Mouse (Mus musculus) frontal cortex, postnatal 10 days (tissue): ENCODE data around the gene Plekhj1.

Experiments used
- DNase-seq, 2 experiments: peaks; one replicate each; pipeline ENCODE4 v3.0.0; 2022; ENCODE audit warnings: low spot score in 2 of 2, mixed read lengths in 1 of 2

The Plekhj1 gene

DNA sequence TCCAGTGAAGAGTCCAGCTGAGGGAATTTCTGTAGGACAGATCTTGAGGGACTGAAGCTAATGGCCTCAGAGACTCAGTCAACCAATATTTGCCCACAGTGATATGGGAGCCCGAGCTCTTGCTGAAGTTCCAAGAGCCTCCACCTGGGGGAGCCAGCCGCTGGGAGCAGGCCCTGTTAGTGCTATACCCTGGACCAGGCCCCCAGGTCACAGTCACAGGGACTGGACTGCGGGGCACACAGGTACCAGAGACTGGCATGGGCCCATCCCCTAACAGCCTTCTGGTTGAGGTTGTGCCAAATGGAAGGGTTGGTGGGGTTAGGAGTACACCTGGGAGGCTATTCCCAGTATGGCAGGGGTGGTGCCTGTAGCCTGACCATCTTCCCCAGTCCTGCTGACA, 7.5 kb upstream of the Plekhj1 start:
- peak; percentile 67 to 68 for DNase-seq

DNA sequence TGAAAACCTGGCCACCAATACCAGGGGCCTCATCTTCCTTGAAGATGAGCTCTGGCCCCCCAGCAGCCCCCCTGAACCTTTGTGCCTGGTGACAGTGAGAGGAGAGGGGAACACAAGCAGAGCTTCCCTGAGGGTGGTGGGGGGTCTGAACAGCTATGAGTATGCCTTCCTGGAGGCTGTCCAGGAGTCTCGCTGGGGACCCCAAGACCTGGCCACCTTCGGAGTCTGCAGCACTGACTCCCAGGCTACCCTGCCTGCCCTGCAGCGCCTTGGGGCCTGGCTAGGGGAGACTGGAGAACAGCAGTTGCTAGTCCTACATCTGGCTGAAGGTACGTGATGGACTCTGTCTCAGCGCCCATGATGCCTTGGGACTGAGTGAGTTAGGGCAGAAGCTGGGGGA, 6.9 kb upstream of the Plekhj1 start:
- DNase-seq = peak in 1 of 2 experiments; percentile 29

DNA sequence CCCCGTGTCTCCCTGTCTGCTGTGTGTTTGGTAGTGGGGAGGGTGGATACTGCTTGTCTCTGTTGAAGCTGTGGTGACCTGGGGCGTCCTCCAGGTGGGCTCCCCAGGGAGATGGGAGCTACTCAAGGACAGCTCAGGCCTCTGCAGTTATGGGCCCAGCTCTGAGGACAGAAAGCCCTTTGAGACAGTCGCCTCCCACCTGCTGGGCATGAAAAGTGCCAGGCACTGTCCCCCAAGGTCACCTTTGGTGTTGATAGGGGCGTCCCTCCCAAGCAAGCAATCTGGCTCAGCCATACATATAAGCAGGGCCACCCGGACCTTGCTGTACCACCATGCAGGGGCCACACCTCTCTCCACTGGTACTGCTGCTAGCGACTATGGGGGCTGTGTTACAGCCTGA, 6.5 kb upstream of the Plekhj1 start, which contains the start of gene Amh:
TSS of gene Amh (plus strand) at position 328 of the 400 bp plus-strand sequence.
- peak in 1 of 2 experiments; percentile 13 for DNase-seq

DNA sequence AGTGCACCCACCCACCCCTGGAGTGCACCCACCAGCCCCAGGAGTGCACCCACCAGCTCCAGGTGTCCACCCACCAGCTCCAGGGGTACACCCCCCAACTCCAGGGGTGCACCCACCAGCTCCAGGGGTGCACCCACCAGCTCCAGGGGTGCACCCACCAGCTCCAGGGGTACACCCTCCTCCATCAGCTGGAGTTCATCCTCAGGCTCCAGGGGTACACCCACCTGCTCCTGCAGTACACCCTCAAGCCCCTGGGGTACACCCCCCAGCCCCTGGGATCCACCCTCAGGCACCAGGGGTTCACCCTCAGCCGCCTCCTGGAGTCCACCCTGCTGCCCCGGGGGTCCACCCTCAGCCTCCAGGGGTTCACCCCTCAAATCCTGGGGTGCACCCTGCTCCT, 5.9 kb upstream of the Plekhj1 start:
- peak in 1 of 2 experiments; percentile 18 for DNase-seq

DNA sequence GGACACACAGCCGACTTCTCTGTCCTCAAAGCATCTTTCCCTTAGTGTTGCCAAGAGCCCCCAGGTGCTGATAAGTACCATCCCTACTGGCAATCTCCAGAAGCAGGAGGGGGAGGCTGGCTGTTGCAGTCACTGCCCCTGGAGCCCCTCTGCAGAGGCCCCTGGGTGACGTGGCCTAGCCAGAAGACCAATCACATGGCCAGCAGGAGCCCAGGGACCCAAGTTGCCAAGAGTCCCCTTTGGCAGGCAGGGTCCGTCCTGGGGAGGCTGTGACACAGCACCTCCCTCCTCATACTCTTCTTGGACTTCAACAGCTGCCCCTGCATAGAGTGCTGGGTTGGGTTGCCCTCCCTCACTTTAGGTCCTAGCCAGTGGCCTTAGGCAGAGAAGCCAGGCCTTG, 4.6 kb upstream of the Plekhj1 start:
- DNase-seq = no peak

DNA sequence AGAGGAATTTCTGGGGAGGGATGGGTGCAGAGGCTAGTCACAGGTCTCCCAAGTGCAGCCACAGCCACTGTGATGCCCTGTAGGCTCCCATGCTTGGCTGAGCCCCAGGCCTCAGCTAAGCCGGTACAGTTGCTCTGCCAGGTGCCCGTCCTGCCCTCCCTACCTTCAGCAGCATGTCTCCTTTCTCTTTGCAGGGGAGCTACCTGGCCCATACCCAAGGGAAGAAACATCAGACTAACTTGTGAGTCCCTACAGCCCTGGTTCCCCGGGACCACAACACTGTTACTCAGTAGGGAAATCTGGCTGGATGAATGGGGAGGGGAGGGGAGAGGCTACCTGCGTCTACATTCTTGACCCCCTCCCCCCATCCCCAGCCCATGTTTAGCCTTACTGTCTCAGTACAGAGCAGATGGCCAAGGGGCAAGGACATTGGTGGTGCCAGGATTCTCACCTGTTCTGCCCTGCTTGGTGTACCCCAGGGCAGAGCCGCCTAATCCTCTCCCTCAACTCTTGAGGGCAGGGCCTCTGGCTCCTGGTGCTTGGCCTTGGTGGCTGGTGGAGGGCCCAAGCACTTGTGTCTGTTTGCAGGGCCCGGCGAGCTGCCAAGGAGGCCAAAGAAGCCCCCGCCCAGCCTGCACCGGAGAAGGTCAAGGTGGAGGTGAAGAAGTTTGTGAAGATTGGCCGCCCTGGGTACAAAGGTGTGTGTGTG, 3.9 kb upstream of the Plekhj1 start:
- no peak for DNase-seq

DNA sequence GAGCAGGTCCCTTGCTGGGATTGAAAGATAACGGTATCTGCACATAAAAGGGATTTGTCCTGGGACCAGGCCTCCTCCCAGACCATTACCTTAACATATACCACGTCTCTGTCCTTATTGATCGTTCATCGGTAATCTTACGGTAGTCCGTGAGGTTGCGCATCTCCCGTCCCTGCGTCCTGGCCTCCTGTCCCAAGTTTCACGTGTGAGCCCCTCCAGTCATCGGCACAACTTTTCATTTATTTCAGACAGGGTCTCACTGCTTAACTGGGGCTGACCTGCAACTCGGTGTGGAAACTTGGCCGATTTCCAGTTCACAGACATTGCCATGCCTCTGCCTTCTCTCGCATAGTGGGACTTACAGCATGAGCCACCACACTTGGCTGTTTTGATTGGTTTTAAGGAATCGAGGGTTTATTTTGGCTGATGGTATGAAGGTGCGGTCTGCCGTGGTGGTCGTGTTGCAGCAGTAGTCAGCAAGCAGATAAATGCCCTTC, 692 bp upstream of the Plekhj1 start:
- peak in 1 of 2 experiments; percentile 6 for DNase-seq

DNA sequence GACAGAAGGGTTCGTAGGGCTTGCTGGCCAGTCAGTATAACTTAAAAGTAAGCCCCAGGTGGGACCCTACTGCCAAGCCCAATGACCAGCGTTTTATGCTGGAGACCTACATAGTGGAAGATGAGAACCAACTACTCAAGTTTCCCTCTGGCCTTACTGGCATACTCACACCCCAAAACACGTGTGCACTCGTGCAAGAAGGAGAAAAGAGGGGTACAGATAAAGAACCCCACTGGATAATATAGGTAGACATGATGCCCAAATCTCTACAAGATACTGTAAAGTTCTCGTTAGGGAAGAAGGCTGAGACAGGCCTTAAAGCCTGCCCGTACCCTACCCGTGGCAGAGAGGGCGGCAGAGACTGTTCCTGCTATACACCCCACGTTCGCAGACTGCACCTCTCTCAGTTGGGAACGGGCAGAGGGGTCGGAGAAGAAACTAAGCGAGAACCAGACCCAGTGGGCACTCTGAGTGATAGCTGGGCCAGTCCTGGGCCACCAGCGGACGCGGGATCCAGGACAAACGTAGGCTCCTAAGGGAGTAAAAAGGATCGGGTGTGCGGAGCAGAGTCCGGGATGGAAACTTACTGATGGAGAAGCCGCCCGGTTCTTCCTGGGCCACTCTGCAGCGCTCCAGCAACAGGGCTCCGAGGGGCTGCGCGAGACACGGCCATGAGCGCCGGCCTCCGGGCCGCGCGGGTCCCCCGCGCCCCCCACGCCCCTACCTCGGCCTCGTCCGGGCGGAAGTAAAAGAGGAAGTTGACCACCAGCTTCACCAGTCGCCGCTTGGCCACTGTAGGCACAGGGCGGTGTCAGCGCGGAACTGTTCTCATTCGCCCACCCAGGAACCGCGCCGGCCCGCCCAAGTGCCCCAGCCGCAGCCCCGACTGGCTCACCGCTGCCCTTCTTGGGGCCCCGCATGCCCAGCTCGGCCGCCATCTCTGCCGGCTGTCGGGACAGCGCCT, 958 bp downstream of the Plekhj1 start:
- DNase-seq = peak in 1 of 2 experiments; percentile 13

DNA sequence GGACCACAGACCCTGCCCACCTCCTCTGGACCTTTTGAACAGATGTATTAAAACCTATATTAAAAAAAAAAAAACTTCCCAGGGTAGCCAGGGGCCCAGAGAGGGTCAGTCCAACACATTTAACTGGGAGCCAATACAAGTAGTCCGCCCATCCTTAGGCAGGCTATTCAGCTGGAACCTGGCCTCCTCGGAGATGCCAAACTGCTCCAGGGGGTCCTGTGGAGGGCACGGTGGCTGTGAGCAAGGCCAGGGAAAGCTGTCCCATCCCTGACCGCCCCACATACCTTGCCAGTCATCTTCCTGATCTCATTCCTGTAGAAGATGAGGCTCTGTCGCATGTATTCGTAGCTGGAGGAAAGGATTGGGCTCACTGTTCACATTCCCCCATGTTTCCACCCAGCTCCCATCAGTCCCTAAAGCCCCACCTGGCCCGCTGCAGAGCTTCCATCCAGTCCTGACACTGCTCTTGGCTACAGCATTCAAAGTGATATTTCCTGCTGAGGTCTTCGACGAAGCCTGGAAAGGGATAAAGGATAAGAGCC, 2.0 kb downstream of the Plekhj1 start:
- no peak for DNase-seq

DNA sequence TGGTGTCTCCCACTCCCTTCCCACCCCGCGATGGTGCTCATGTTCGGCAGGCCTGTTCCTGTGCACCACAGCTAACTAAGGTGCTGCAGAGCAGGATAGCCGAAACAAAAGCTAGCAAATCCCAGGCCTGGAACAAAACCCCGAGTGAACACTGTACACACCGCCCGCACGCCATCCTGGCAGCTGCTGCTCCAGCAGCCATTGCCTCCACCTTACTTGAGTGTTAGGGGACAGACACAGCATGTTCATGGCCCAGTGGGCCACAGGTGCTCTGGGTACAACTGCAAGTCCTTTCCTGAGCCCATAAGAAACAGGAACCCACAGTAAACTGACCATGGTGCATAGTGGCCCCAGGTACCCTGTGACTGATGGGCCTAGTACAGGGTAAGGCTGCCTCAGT, 3.7 kb downstream of the Plekhj1 start:
- no peak for DNase-seq

DNA sequence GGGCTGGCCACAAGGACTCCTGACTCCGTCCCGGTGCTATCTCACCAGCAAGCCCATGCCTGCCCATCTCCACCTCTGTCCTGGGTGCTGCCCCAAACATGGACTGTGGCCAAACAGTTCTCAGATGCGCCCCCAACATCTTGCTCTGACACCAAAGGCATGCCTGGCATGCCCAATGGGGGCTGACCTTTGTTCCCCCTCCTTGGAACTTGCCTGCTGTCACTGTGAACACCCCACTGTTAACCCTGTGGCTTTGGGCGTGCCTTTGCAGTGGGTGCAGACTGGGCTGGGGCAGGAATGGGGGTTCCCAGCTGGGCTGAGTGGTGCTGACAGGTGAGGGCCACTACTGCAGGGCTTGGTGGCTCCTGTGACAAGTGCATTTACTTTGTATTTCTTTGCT, 4.6 kb downstream of the Plekhj1 start:
- no peak for DNase-seq

DNA sequence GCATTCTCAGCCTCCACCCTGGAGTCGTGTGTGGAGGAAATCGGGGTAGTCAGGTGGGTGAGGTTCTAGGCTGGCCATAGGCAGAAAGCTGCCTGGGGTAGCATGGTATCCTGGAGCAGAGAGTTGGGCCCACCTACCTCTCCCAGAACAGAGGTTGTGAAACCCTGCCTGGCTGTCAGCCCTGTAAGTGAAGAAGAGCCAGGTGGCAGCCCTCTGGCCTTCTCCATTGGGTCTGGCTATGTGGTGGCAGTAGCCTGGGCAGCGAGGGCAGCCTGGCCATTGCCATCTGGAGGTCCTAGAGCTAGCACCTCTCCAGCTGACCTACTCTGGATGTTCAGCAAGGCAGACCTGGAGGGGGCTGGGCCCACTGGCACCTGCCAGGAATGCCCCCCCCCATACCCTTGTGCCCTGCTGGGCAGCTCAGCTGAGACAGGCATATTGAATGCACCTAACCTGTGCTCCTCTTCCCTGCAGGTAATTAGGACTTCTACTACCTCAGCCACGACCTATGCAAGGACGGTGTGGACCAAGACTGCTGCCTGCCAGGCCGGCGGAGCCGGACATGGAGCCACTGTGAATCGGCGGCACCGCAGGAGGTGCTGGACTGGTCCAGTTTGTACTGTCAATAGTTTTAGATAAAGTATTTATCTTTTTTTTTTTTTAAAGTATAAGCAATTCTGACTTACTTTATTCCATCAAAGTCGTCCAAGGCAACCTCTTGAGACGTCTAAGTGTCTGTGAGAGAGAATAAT, 5.2 kb downstream of the Plekhj1 start:
- no peak for DNase-seq

DNA sequence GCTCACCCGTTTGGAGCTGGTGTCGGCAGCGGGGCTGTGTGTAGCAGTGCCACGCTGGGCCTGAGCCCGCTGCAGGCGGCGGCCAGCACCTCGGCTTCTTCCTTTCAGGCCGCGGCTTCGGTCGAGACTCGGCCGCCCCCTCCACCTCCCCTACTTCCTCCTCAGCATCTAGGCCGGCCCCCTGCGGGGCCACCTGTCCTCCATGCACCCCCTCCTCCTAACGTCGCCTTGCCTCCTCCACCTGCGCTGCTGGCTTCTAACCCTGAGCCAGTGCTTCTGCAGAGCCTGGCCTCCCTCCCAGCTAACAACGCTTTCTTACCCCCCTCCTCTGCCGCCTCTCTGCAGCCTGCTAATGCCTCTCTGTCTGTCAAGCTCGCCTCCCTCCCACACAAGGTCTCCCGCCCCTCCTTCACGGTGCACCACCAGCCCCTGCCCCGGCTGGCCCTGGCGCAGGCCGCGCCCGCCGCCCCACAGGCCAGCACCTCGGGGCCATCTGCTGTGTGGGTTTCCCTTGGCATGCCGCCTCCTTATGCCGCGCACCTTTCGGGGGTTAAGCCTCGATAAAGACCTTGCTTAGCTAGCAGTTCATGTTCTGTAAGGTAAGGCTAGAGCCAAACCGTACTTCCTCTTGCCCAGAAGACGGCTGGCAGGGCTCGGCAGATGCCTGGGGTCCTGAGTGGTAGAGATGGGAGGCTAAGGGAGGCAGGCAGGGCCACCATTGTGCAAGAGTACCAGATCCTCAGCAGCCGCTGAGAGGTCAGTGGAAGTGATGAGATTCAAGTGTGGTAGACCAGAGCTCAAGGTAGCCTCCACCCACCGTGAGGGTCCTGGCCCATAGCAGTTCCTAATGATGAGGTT, 6.0 kb downstream of the Plekhj1 start:
- peak in 1 of 2 experiments; percentile 10 for DNase-seq

DNA sequence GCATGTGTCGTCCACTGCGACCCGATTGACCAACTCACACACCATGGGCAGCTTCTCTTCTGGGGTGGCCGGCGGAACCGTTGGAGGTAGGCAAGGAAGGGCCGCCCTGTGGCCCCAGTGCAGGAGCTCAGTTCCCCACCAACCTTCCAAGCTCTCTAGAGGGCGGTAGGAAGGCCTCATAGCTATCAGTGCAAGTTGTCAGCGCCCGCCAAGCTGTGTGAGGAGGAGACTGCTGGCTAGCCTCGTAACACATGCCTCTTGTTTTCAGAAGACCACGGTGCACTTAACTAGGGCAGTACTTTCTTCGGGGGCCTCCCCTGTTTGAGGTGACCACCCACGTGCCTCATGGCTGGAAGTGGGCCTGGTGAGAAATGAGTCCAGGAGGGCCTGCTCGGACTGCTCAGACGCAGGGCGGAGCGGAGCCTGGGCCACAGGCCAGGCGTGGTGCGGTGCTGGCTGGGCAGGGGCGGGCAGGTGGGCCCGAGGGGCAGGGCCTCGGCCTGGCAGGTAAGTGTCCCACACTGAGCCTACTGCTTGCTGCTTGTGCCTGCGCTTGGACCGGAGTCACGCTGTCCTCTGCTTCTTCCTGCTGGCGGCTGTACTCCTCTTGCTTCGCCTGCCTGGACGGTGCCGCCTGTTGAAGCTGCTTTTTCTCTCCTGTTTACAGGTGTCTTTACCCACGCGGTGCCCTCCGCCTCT, 6.8 kb downstream of the Plekhj1 start:
- peak in 1 of 2 experiments; percentile 13 for DNase-seq

DNA sequence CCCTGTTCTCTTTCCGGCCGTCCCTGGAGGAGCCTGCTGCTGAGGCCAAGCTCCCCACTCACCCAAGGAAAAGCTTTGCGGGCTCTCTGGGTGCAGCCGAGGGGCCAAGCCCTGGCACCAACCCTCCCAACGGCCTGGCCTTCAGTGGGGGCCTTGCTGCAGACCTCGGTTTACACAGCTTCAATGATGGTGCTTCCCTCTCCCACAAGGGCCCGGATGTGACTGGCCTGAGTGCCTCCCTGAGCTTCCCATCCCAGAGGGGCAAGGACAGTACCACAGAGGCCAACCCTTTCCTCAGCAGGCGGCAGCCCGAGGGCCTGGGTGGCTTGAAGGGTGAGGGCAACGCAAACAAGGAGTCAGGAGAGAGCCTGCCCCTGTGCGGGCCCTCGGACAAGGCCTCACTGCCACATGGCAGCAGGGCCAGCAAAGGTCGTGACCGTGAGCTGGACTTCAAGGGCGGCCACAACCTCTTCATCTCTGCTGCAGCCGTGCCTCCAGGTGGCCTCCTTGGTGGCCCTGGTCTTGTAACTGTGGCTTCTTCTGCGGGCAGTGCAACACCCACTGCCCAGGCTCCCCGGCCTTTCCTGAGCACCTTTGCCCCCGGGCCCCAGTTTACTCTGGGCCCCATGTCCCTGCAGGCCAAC, 7.5 kb downstream of the Plekhj1 start:
- peak in 1 of 2 experiments; percentile 10 for DNase-seq

DNA sequence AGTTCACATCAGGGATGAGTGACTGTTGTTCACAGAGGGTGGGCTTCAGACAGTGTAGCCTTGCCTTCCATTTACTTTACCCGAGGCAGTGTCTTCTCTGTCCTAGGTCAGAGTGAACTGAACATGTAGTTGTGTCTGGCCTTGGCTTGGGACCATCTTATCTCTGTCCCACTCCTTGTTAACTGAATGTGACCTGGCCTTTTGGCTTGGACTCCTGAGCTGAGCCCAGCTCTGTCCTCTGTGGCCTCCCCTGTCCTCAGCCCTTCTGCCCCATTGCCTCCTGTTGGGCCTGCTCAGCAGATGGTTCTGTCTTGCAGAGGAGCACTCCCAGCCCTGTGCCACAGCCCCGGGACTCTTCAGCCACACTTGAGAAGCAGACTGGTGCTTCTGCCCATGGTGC, 10.9 kb downstream of the Plekhj1 start:
- no peak for DNase-seq

DNA sequence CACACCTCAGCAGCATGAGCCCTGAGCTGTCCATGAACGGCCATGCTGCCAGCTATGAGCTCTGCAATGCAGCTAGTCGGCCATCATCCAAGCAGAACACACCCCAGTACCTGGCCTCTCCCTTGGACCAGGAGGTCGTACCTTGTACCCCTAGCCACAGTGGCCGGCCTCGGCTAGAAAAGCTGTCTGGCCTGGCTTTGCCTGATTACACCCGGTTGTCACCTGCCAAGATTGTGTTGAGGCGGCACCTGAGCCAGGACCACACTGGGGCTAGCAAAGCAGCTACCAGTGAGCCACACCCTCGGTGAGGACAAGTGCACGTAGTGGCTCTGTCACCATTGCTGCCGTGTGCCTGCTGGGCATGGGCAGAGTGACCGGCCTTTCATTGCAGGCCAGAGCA, 12.5 kb downstream of the Plekhj1 start:
- no peak for DNase-seq

DNA sequence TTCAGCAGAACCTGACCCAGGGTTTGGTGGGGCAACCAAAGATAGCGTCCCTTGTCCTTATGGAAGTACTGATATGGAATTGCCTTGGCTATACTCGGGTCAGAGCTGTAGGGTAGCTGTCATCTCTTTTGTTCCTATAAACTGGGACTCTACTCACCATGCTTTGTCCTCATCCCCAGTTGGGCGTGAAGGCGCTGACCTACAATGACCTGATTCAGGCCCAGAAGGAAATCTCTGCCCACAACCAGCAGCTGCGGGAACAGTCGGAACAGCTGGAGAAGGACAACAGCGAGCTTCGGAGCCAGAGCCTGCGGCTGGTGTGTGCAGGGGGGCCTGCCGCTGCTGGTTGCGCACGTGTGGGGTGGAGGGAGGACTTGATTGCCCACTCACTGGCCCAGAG, 13.6 kb downstream of the Plekhj1 start:
- no peak for DNase-seq

DNA sequence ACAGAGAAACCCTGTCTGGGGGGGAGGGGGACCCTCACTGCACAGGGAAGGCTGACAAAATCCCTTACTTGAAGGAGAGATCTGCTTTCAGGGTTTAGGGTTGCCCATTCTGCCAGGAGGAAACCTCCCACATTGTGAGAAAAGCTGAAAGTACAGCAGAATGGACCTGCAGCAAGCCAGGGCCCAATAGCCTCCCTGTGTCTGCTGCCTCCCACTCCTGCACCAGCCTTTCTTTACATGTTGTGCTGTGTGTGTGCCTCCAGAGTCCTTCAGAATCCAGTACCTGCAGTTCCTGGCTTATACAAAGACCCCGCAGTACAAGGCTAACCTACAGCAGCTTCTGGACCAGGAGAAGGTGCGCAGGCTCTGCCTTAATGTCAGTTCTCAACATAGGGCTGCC, 14.1 kb downstream of the Plekhj1 start:
- no peak for DNase-seq
